Mouse (Mus musculus) common myeloid progenitor, adult 5-6 weeks (primary cell): ENCODE data around the gene Nifk. TPM values are rescaled to one million over a fixed set of nuclear protein-coding genes. Genes with fewer than 3 reads are reported as not detected.

Experiments
- ATAC-seq: replicated peaks from 2 replicates; pipeline ENCODE4 v1.8.0; 2016; ENCODE audit warnings: low read depth, mild to moderate bottlenecking, moderate TSS enrichment, inconsistent platforms; ENCODE audit not compliant: poor library complexity, severe bottlenecking
- total RNA-seq: library from RNA; stranded (forward); fragments of 200-1000, 187-1606 nt; gene quantifications from 2 replicates; pipeline ENCODE4 v1.2.3, GENCODE M21; 2017

Nifk gene
- total RNA-seq, result 127 and 146 TPM in 2 replicates

DNA sequence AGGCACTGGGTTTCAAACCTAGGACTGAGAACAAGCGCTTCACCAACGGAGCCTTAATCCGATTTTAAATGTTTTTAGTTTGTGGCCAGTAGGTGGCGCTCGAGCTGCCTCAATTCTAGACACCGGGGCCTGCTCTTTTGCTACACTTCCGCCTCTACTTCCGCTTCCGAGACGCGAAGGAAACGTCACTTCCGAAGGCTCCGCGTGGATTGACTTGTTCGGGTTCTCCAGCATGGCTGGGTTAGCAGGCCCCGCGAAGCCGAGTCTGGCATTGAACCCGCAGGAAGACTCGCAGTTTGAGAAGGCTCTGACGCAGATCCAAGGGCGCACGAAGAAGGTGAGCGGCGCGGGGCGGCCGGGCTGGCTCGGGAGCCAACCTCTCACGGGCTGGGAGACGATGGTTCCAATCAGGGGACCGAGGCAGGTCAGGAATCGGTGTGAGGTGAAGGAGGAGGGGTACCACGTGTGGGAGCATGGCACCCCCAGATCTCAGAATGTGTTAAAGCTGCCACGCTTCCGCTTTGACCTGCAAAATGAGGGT lies at the start of gene Nifk:
Gene Nifk (plus strand): TSS at position 179 of the 541 bp plus-strand sequence.
- ATAC-seq, result peak; percentile 91

DNA sequence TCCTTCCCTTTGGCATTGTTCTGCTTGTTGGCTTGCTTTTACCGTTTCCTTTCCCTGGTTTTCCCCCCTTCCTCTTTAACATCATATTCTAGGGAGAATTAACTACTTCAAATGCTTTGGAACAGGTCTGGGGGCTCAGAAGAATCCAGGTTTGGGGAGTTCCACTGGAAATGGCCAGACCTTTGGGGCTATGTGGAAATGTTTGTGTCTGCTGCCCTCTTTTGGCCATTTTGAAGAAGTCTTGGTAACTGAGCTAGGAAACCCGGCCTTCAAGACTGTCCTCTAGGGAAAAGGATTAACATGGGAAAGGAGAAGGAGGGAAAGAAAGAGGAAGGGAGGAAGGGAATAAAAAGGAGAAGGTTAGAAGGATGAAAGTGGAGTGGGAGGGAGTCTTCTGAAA lies 46.5 kb upstream of the Nifk start:
- ATAC-seq, result peak; percentile 60; the same call in 1 of the 2 replicates

GRCm38 (mm10) chr1:118292291-118292690 lies 29.3 kb upstream of the Nifk start:
- ATAC-seq, result no peak

GRCm38 (mm10) chr1:118294192-118294591 lies 27.4 kb upstream of the Nifk start:
- ATAC-seq, result no peak

DNA sequence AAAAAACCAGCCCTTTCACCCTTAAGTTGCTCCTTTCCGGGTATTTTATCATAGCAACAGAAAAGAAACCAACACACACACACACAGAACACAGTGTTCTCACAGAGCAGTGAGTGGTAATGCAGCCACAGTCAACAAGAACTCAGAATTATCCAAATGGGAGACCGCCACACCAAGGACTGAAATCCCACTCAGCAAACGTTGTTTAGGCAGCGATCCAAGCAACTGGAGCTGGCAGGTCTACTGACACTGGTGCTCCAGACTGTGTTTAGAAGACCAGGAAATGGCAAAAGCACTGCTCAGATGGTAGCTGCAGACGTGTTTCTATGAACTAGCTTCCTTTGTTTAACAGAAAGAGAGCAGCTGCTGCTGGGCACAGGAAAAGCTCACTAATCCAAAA lies 26.8 kb upstream of the Nifk start:
- no peak for ATAC-seq

- ATAC-seq, result no peak
Observed at GRCm38 (mm10) chr1:118296673-118297072, 25.0 kb upstream of the Nifk start.

DNA sequence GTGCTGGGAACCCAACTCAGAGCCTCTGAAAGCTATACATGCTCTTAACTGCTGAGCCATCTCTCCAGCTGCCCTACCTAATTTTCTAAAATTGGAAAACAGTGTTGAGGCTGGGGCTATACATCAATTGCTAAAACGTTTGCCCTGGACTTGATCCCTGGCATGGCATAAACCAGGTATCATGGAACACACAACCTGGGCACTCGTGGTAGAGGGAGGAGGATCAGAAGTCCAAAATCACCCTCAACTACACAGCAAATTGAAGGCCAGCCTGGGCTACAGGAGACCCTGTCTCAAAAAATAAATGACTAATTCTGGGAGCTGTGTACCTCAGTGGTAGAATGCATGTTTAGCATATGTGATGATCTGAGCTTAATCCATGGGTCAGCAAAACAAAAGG lies 23.9 kb upstream of the Nifk start:
- no peak for ATAC-seq

GRCm38 (mm10) chr1:118310780-118311621 lies 10.6 kb upstream of the Nifk start:
- peak; percentile 94 for ATAC-seq

GRCm38 (mm10) chr1:118311622-118312326 lies 9.9 kb upstream of the Nifk start, which contains the start of gene Tsn:
Gene Tsn (minus strand): TSS chr1:118311739.
- 0 out of 2 replicates have a peak, but pooled peaks have one; percentile 2 for ATAC-seq

DNA sequence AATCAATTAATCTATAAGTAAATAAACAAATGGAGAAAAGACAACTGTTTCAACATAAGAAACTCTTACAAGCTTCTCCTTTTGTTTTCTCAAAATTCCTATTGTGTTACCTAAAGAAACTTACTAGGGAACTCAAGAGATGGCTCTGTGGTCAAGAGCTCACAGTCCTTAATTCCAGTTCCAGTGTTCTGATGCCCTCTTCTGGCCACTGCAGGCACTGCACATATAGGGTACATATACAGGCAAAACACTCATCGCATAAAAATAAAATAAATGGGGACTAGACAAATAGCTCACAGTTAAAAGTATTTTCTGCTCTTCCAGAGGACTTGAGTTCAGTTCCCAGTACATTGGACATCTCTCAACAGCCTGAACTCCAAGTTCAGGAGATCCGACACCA lies 943 bp upstream of the Nifk start:
- ATAC-seq, result peak; percentile 37; the same call in 1 of the 2 replicates

- peak; percentile 38 for ATAC-seq
Observed at GRCm38 (mm10) chr1:118334749-118335713, 13.4 kb downstream of the Nifk start.

DNA sequence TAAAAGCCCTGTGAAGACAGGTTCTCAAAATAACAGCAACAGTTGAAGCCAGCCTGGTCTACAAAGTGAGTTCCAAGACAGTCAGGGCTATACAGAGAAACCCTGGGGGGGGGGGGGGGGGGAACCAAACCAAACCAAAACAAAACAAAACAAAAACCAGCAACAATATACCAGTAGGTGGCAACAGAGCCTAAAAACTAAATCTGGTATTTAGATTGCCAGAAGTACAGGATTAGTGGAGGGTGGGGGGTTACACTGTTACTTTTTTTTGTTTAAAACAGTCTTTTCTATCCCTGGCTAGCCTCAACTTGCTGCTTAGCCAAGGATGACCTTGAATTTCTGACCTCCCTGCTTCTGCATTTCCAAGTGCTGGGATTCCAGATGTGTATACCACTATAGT lies 14.2 kb downstream of the Nifk start:
- ATAC-seq, result no peak

DNA sequence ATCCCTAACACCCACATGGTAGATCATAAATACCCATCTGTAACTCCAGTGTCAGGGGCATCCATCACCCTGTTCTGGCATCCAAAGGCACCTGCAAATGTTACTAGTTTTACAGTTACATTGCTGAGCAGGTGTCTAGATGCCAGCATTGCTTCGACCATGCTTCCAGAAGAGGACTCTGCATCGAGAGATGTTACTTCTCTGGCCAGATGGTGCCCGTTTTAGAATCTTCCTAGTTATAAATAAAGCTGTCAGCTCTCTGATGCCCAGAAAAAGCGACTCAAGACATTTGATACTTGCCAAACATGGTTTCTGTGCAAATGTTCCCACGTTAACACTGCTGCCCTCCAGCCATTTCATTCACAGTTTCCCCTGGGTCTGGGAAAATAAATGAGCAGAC lies 16.3 kb downstream of the Nifk start:
- no peak for ATAC-seq

- no peak for ATAC-seq
Observed at GRCm38 (mm10) chr1:118343649-118344435, 22.2 kb downstream of the Nifk start.

DNA sequence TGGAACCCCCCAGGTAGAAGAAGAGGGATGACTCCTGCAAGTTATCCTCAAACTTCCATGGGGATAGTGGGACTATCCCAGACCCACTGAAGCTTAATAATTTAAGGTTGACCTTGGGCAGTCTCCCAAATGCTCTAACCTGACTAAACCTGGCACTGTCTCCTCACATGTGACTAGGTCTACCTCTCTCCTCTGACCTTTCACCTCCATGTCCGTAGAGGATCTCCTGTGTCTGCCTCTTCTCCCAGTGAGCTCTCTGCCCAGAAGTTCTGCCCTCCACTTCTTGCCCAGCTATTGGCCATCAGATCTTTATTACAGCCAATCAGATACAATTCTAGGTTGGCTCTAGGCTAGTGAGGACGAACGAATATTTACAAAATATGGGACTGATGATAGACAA lies 28.3 kb downstream of the Nifk start:
- ATAC-seq, result no peak

- ATAC-seq, result no peak
Observed at GRCm38 (mm10) chr1:118359071-118359761, 37.6 kb downstream of the Nifk start.

DNA sequence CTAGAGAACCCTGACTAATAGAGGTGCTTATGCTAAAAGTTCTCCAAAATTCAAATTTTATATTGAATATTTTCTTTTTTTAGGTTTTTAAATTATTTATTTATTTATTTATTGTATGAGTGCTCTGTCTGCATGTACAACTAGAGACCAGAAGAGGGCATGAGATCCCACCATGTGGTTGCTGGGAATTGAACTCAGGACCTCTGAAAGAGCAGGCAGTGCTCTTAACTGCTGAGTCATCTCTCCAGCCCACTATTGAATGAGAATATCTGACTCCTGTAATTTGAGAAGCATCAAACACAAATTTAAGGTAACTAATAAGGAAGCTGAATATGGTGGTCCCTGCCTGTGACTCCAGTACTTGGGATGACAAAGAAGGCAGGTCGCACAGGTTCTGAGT lies 46.3 kb downstream of the Nifk start:
- peak; percentile 70 for ATAC-seq

GRCm38 (mm10) chr1:118368721-118369461 lies 47.3 kb downstream of the Nifk start:
- no peak for ATAC-seq
